Mouse (Mus musculus): ENCODE results near the gene Acot7.

GRCm38 (mm10) chr4:152231326-152231725, 53.4 kb downstream of the Acot7 start:
- TF ChIP-seq POLR2A (IDR thresholded peaks at IDR 0.05; ENCODE audit: borderline replicate concordance, extremely low read depth, low read depth, low read length) (no peak), CTCF (IDR thresholded peaks at IDR 0.05; ENCODE audit: insufficient read depth, low read length) (no peak)

All from lung, adult 2 months (tissue).